Mouse (Mus musculus): ENCODE measurements around the gene Grap2. TPM values are rescaled to one million over a fixed set of nuclear protein-coding genes. Genes with fewer than 3 reads are reported as not detected.

Grap2 gene
- polyA plus RNA-seq, 1 experiment from 2014 or later = 3.0 TPM

DNA sequence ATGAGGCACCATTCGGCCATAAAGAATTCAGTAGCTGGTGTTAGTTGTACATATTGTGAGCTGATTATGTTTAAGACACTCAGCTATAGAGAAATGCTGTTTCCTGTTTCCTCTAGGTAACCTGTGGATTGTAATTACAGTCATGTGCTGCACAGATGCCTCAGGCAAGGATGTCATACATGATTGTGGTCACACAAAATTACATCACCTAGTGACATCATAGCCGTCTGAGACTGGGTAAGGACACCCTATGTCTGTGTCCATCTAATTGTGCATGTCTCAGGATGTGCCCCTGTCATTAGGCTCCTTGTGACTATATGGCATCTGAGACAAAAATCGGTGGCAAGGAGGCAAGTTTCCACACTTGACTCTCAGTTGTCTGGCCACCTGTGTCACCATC lies 9.9 kb upstream of the Grap2 start:
- Histone ChIP-seq H3K27ac (ENCODE audit: low read depth, low read length) (no peak overlapping the region), H3K9me3 (ENCODE audit: control insufficient read depth, low read length) (no peaks in the 10 kb centered on the region), H3K4me1 (replicated peaks; ENCODE audit: control insufficient read depth, insufficient read depth, low read length) (no peaks in the 10 kb centered on the region), H3K36me3 (ENCODE audit: control insufficient read depth, insufficient read depth, low read length) (no peaks in the 10 kb centered on the region), H3K27me3 (ENCODE audit: control insufficient read depth, insufficient read depth, low read length) (no peaks in the 10 kb centered on the region), H3K4me3 (ENCODE audit: low read depth, low read length) (no peak overlapping the region), H3K9ac (ENCODE audit: low read length) (no peak overlapping the region), H3K4me2 (ENCODE audit: low read depth, low read length, severe bottlenecking) (no peak overlapping the region)
- 84% methylated on average over 3 of the region's 3 CpGs for WGBS
- DNase-seq (ENCODE audit: low spot score) = no peak
- no peak for ATAC-seq (replicated peaks; ENCODE audit: low FRiP score)

DNA sequence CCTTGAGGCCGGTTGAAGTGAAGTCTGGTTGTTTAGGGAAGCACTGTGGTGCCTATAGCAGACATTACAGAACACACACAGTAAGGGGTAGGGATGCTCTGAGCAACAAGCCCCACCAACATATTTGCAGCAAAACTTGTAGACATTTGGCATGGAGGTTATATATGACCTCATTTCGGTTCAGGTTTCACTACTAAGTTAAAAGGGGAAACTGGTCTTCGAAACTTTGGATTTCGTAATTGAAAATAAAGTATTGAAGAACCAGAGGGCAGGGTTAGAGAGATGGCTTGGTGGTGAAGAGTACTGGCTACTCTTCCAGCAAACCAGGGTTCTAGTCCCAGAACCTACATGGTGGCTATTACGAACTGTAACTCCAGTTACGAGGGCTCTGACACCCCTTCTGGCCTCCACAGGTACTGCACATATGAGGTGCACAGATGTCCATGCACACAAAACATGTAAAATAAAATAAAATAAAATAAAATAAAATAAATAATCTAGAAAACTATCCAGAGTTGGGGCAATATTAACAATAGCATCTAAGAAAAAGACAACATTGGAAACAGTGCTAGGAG lies 8.7 kb upstream of the Grap2 start:
- 89% methylated on average over 6 of the region's 6 CpGs for WGBS
- Histone ChIP-seq H3K4me3 (ENCODE audit: low read depth, low read length) (no peak overlapping the region), H3K36me3 (ENCODE audit: control insufficient read depth, insufficient read depth, low read length) (no peaks in the 10 kb centered on the region)

GRCm38 (mm10) chr15:80565106-80565665 lies 7.2 kb upstream of the Grap2 start, which contains the start of gene Enthd1:
Enthd1 (minus strand) TSS chr15:80565156.
- Histone ChIP-seq H3K4me2 (ENCODE audit: low read depth, low read length, severe bottlenecking) (no peak within 1 kb of the TSS), H3K9ac (ENCODE audit: low read length) (no peak within 1 kb of the TSS), H3K4me3 (ENCODE audit: low read depth, low read length) (no peak within 1 kb of the TSS), H3K27me3 (ENCODE audit: control insufficient read depth, insufficient read depth, low read length) (no peaks in the 10 kb centered on the region), H3K9me3 (ENCODE audit: control insufficient read depth, low read length) (no peaks in the 10 kb centered on the region), H3K4me1 (replicated peaks; ENCODE audit: control insufficient read depth, insufficient read depth, low read length) (no peaks in the 10 kb centered on the region), H3K36me3 (ENCODE audit: control insufficient read depth, insufficient read depth, low read length) (no peaks in the 10 kb centered on the region), H3K27ac (ENCODE audit: low read depth, low read length) (no peak within 1 kb of the TSS)
- ATAC-seq (replicated peaks; ENCODE audit: low FRiP score) (no peak), DNase-seq (ENCODE audit: low spot score) (no peak)
- 82% methylated on average over 19 of the region's 19 CpGs for WGBS

More for the DNA sequence above, 8.7 kb upstream of the Grap2 start:
- Histone ChIP-seq H3K9me3 (ENCODE audit: control insufficient read depth, low read length) (no peaks in the 10 kb centered on the region), H3K4me2 (ENCODE audit: low read depth, low read length, severe bottlenecking) (no peak overlapping the region), H3K27ac (ENCODE audit: low read depth, low read length) (no peak overlapping the region), H3K4me1 (replicated peaks; ENCODE audit: control insufficient read depth, insufficient read depth, low read length) (no peaks in the 10 kb centered on the region), H3K27me3 (ENCODE audit: control insufficient read depth, insufficient read depth, low read length) (no peaks in the 10 kb centered on the region), H3K9ac (ENCODE audit: low read length) (no peak overlapping the region)
- ATAC-seq (replicated peaks; ENCODE audit: low FRiP score) = no peak
- no peak for DNase-seq (ENCODE audit: low spot score)

DNA sequence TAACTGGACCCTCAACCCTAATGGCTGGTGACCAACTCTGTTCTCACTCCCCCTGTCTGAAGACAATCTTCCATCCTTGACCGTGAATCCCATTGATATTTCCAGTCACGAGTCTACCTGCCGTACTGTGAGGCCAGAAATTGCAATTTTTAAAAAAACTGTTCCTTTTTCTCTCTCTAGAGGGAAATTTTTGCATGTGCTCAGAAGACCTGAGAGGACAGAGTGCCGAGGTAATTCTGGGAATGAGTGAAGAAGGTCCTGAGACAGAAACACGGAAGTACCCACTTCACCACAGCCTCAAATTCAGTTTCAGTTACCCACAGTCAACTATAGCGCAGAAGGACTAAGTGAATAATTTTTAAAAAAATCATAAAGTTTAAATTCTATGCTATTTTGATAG lies 5.7 kb upstream of the Grap2 start:
- Histone ChIP-seq H3K4me1 (replicated peaks; ENCODE audit: control insufficient read depth, insufficient read depth, low read length) (no peaks in the 10 kb centered on the region), H3K4me2 (ENCODE audit: low read depth, low read length, severe bottlenecking) (no peak overlapping the region), H3K36me3 (ENCODE audit: control insufficient read depth, insufficient read depth, low read length) (no peaks in the 10 kb centered on the region), H3K27me3 (ENCODE audit: control insufficient read depth, insufficient read depth, low read length) (no peaks in the 10 kb centered on the region), H3K9ac (ENCODE audit: low read length) (no peak overlapping the region), H3K4me3 (ENCODE audit: low read depth, low read length) (no peak overlapping the region), H3K27ac (ENCODE audit: low read depth, low read length) (no peak overlapping the region), H3K9me3 (ENCODE audit: control insufficient read depth, low read length) (no peaks in the 10 kb centered on the region)
- DNase-seq (ENCODE audit: low spot score) = no peak
- no peak for ATAC-seq (replicated peaks; ENCODE audit: low FRiP score)
- 92% methylated on average over 6 of the region's 6 CpGs for WGBS

- no peak overlapping the region for H3K9ac ChIP-seq (ENCODE audit: low read length)
- H3K9me3 ChIP-seq (ENCODE audit: control insufficient read depth, low read length) = no peaks in the 10 kb centered on the region
- no peaks in the 10 kb centered on the region for H3K36me3 ChIP-seq (ENCODE audit: control insufficient read depth, insufficient read depth, low read length)
- WGBS = 91% methylated on average over 3 of the region's 3 CpGs
- H3K27me3 ChIP-seq (ENCODE audit: control insufficient read depth, insufficient read depth, low read length) = no peaks in the 10 kb centered on the region
- H3K27ac ChIP-seq (ENCODE audit: low read depth, low read length) = no peak overlapping the region
- no peak for ATAC-seq (replicated peaks; ENCODE audit: low FRiP score)
- H3K4me1 ChIP-seq (replicated peaks; ENCODE audit: control insufficient read depth, insufficient read depth, low read length) = no peaks in the 10 kb centered on the region
- no peak overlapping the region for H3K4me2 ChIP-seq (ENCODE audit: low read depth, low read length, severe bottlenecking)
- no peak for DNase-seq (ENCODE audit: low spot score)
- no peak overlapping the region for H3K4me3 ChIP-seq (ENCODE audit: low read depth, low read length)
Observed at GRCm38 (mm10) chr15:80567139-80567538, 5.3 kb upstream of the Grap2 start.

DNA sequence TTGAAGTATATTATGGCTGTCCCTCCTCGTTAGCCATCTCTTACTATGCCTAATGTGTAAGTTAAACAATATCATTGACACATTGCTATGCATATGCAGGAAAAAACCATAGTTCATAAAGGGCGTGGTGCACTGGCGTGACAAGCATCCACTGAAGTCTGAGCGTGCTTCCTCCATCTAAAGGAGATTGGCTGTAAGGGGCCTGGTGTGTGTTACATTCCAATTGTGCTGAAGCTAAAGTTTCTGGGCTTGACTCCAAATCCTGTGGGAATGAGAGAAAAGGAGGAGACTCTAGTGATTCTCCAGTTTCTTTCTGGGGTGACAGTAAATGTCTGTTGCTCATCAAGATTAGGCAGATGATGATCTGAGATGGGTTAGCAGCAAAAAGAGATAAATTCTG lies 4.7 kb upstream of the Grap2 start:
- Histone ChIP-seq H3K9me3 (ENCODE audit: control insufficient read depth, low read length) (no peaks in the 10 kb centered on the region), H3K4me2 (ENCODE audit: low read depth, low read length, severe bottlenecking) (no peak overlapping the region), H3K36me3 (ENCODE audit: control insufficient read depth, insufficient read depth, low read length) (no peaks in the 10 kb centered on the region), H3K27ac (ENCODE audit: low read depth, low read length) (no peak overlapping the region), H3K4me1 (replicated peaks; ENCODE audit: control insufficient read depth, insufficient read depth, low read length) (no peaks in the 10 kb centered on the region), H3K4me3 (ENCODE audit: low read depth, low read length) (no peak overlapping the region), H3K9ac (ENCODE audit: low read length) (no peak overlapping the region), H3K27me3 (ENCODE audit: control insufficient read depth, insufficient read depth, low read length) (no peaks in the 10 kb centered on the region)
- no peak for ATAC-seq (replicated peaks; ENCODE audit: low FRiP score)
- 86% methylated on average over 4 of the region's 4 CpGs for WGBS
- no peak for DNase-seq (ENCODE audit: low spot score)

GRCm38 (mm10) chr15:80569205-80569604 lies 3.2 kb upstream of the Grap2 start:
- no peak for ATAC-seq (replicated peaks; ENCODE audit: low FRiP score)
- no peak overlapping the region for H3K4me3 ChIP-seq (ENCODE audit: low read depth, low read length)
- no peak for DNase-seq (ENCODE audit: low spot score)
- 83% methylated on average over 7 of the region's 7 CpGs for WGBS
- no peaks in the 10 kb centered on the region for H3K27me3 ChIP-seq (ENCODE audit: control insufficient read depth, insufficient read depth, low read length)
- H3K4me1 ChIP-seq (replicated peaks; ENCODE audit: control insufficient read depth, insufficient read depth, low read length) = no peaks in the 10 kb centered on the region
- H3K9ac ChIP-seq (ENCODE audit: low read length) = no peak overlapping the region
- H3K9me3 ChIP-seq (ENCODE audit: control insufficient read depth, low read length) = no peaks in the 10 kb centered on the region
- H3K4me2 ChIP-seq (ENCODE audit: low read depth, low read length, severe bottlenecking) = no peak overlapping the region
- no peak overlapping the region for H3K27ac ChIP-seq (ENCODE audit: low read depth, low read length)
- H3K36me3 ChIP-seq (ENCODE audit: control insufficient read depth, insufficient read depth, low read length) = no peaks in the 10 kb centered on the region

DNA sequence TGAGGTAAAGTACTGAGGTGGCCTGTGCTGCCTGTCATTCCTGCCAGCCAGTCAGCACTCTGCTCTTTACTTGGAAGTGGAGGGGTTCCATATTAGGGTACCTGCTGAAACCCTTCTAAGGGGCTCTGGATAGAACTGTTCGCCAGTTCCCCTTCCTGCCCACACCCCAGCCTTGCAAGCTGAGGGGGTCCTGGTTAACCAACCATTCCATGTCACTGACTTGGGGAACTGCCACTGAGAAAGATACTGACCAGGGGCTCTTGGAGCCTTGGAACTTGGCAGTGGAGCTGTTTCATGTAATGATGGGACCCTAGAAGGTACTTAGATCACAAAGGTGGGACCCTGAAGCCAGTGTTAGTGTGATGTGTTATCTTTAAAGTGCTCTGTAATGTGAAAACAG lies 2.2 kb upstream of the Grap2 start:
- H3K27me3 ChIP-seq (ENCODE audit: control insufficient read depth, insufficient read depth, low read length) = no peaks in the 10 kb centered on the region
- WGBS = 93% methylated on average over 1 of the region's 1 CpGs
- no peaks in the 10 kb centered on the region for H3K9me3 ChIP-seq (ENCODE audit: control insufficient read depth, low read length)
- H3K4me3 ChIP-seq (ENCODE audit: low read depth, low read length) = no peak overlapping the region
- H3K36me3 ChIP-seq (ENCODE audit: control insufficient read depth, insufficient read depth, low read length) = no peaks in the 10 kb centered on the region
- DNase-seq (ENCODE audit: low spot score) (no peak), ATAC-seq (replicated peaks; ENCODE audit: low FRiP score) (no peak)
- H3K4me2 ChIP-seq (ENCODE audit: low read depth, low read length, severe bottlenecking) = no peak overlapping the region
- H3K9ac ChIP-seq (ENCODE audit: low read length) = no peak overlapping the region
- no peaks in the 10 kb centered on the region for H3K4me1 ChIP-seq (replicated peaks; ENCODE audit: control insufficient read depth, insufficient read depth, low read length)
- no peak overlapping the region for H3K27ac ChIP-seq (ENCODE audit: low read depth, low read length)

GRCm38 (mm10) chr15:80571611-80572010 lies 783 bp upstream of the Grap2 start:
- no peaks in the 10 kb centered on the region for H3K36me3 ChIP-seq (ENCODE audit: control insufficient read depth, insufficient read depth, low read length)
- H3K4me3 ChIP-seq (ENCODE audit: low read depth, low read length) = no peak overlapping the region
- H3K27me3 ChIP-seq (ENCODE audit: control insufficient read depth, insufficient read depth, low read length) = no peaks in the 10 kb centered on the region
- ATAC-seq (replicated peaks; ENCODE audit: low FRiP score) (no peak), DNase-seq (ENCODE audit: low spot score) (no peak)
- no peak overlapping the region for H3K9ac ChIP-seq (ENCODE audit: low read length)
- 79% methylated on average over 7 of the region's 7 CpGs for WGBS
- no peaks in the 10 kb centered on the region for H3K9me3 ChIP-seq (ENCODE audit: control insufficient read depth, low read length)
- no peak overlapping the region for H3K27ac ChIP-seq (ENCODE audit: low read depth, low read length)
- no peak overlapping the region for H3K4me2 ChIP-seq (ENCODE audit: low read depth, low read length, severe bottlenecking)
- H3K4me1 ChIP-seq (replicated peaks; ENCODE audit: control insufficient read depth, insufficient read depth, low read length) = no peaks in the 10 kb centered on the region

Measured in forebrain, embryonic 11.5 days (tissue).